Mouse (Mus musculus): ENCODE measurements at regions not wholly inside any gene's neighbourhood (a gene's known extent, or its start where the extent isn't known, plus 50 kb on each side); places are given as distances from the start of the nearest gene placed in this dataset.

DNA sequence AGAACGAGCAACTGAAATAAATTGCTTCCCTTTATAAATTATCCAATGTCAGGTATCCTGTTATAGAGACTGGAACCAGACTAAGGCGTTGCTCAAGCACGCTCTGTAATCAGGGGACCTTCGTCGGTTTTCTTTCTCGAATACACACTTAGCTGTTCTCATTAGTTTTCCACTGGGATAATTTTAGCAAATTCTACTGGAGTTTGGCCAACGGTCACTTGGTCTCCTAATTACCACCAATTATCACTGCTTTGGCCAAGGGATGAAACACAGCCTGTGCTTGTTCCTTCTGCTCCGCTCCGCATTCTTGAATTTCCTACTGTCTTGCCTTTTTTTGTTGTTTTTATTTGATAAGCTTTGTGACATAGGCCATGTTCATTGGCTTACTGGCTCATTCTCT is 191.1 kb upstream of the Topaz1 start:
- no peak for ATAC-seq (replicated peaks; ENCODE audit: low read depth, poor library complexity, severe bottlenecking)

DNA sequence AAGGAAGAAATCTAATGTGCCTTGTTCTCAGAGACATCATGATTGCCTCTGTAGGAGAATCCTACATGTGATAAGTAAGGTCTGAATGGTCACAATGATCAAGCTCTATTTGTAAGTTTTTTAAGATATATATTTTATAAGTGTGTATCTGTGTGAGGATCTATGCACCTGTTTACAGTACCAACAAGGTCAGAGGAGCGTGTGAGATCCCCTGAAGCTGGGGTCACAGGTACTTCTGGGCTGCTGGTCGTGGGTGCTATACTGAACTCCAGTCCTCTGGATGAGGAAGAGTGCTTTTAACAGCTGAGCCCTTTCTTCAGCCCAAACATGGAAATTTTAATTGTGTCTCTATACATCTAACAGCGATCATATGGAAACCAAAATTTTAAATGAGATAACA is 181.1 kb upstream of the Topaz1 start:
- ATAC-seq (replicated peaks; ENCODE audit: low read depth, poor library complexity, severe bottlenecking) = no peak

DNA sequence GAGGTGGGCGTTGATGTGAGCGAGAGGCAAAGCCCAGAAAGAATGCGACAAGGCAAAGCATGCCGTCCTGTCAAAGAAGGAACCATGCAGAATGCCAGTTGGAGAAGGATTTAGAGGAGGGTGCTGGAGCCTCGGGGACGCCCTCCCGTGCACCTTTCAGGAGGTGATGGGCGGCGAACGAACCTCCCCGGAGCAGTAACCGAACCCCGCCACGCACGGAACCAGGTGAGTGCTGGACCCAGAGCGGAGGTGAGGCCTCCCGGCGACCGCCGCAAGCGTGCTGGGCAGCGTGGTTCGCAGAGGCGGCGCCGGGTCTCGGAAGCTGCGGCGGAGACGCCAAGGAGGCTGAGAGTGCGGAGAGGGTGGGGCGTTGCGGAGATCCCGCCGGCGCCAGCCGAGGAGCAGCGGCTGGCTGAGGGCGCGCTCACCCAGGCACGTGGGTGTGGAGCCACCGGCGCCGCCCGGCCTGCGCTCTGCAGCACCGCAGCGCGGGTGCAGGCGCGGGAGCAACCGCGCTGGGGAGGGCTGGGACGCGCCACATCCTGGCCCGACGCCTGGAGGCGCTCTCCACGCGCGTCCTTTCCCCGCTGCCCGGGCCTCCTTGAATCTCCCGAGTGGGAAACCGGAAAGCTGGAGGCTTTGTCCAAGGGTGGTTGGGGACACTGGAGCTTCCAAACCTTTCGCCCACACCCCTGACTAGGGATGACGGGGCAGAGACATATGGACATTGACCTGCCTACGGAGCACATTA is 178.3 kb upstream of the Topaz1 start:
- ATAC-seq (replicated peaks; ENCODE audit: low read depth, poor library complexity, severe bottlenecking) = no peak

DNA sequence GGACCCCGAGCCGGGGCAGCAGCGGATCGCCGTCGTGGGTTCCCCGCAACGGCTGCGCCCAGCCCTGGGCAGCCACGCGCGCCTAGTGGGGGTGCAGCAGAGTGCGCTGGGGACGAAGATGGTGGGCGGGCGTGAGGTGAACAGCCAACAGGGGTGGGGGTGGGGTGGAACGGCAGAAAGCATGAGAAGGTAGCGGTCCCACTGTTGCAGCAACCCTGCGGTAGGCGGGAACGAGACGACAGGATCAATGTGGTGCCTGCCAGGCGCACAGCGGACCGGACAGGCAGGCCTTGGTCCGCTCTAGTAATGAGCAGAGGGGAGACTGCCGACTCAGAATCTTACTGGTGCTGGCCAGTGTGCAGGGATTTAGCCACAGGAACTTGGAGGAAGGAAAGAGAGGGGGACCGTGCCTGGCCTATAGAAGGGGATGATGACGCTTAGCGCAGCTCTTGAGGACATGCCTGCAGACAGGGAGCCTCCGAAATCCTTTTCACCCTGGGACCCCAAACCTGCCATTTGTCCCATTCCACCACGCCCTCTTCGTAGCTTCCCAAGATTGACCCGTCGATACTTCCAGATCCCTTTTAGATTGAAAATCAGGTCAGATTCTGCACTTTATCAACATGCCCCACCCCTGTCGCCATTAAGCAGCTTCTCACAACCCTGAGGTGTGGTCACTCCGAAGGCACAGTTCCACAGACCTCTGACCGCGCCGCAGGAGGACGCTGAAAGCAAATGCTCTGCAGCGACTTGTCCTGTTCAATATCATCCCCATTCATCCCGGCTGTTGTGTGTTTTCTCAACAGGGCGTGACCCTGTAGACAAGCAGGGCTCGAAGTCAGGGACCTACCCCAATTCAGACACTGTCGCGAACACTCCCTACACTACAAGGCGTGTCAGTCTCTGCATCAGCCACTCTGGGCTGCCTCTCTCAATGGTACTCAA is 177.4 kb upstream of the Topaz1 start:
- ATAC-seq (replicated peaks; ENCODE audit: low read depth, poor library complexity, severe bottlenecking) = no peak

DNA sequence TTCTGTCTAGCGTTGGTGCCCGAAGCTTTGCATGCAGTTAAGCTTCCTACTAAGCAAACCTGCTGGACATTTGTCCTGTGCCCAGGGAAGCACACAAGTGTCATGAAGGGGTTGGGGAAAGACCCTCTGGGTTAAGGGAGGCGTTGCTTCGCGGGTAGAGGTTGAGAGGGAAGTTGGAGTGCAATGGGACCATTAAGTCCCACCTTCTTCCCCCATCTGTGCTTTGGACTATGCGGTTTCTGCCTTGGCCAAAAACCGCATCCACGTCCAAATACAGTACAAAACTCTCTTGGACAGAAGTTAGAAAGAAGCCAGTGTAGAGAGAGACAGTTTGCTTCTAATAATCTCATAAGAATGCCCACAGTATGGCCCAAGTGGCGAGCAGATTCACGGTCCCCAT is 176.1 kb upstream of the Topaz1 start:
- ATAC-seq (replicated peaks; ENCODE audit: low read depth, poor library complexity, severe bottlenecking) = no peak

DNA sequence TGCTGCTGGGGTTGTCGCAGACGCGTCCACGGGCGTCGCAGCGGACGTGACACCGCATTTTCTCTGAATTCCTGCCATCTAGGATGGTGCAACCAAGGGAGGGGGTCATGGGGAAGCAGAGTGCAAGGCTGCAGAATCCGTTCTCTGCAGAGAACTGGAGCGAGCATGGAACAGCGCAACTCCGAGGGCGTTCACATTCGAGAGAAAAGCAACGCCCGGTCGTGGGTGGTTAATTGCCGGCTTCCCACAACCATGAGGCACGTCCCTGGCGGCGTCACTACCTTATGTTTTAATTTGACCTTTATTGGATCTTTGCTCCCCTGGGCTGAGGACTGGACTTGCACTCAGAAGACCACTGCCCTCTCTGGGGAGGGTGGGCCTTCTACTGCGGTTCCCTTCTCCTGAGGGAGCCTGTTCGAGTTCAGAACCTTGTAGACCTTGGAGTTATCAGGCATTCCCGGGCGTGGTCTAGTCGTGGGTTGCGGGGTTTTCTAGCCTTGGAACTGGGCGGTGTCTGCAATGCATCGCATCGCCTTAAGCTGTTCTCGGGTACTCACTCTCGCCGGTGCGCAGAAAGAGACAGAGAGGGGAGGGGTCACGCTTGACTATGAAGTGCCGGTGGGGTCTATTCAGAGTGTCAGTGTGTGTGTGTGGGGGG is 175.6 kb upstream of the Topaz1 start:
- ATAC-seq (replicated peaks; ENCODE audit: low read depth, poor library complexity, severe bottlenecking) = peak; percentile 36

DNA sequence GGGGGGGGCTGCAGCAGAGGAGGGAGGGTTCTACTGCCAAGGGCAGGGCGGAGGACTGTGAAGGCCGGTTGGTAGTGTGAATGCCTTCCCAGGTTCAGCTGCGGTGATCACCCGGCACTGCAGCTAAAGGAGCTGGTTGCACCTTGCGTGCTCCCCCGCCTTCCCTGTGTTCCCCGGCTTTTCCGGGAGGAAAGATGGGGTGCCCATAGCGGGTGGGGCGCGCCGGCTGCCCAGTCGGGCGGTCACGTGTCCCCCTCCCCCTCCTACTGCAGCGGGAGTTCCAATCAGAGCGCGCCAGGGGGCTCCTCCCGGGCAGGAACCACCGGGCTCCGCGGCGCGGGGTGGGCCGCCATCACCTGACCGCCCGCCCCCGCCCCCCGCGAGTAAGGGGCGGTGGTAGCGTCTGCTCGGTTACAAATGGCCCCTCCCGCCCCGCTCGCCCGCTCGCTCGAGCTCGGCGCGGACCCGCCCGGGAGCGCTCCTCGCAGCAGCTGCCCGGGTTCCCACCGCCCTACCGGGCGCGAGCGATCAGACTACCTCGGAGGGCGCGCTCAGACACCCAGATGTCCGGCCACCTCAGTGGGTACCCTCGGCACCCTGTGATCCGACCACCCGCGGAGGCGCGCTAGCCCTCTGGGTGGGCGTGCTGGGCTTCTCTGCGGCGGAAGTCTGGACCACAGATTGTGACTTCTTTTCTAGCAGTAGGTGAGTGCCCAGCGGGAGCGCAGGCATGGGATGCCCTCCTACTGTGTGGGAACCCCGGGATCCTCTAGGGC is 174.9 kb upstream of the Topaz1 start:
- 0 out of 2 replicates have a peak, but pooled peaks have one; percentile 6 for ATAC-seq (replicated peaks; ENCODE audit: low read depth, poor library complexity, severe bottlenecking)

DNA sequence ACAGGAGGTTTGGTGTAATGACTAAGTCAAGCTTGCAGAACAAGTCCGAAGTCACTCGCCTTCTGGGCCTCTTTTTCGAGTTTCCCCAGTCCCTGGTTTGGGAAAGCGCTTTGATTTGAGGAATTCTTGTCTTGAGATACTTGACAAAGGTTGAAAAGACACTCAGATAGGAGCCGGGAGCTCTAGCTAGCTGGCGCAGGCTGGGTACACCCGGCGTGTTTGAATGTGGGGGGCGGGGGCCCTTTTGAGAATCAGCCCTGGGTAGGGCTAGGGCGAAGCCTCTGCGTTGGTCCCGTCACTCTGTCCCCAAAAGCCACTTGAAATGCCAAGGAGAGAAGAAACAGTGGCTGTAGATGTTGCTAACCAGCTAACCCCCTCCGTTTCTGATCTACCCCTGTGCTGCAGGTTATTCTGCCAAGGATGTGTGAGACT is 174.3 kb upstream of the Topaz1 start:
- ATAC-seq (replicated peaks; ENCODE audit: low read depth, poor library complexity, severe bottlenecking) = no peak

DNA sequence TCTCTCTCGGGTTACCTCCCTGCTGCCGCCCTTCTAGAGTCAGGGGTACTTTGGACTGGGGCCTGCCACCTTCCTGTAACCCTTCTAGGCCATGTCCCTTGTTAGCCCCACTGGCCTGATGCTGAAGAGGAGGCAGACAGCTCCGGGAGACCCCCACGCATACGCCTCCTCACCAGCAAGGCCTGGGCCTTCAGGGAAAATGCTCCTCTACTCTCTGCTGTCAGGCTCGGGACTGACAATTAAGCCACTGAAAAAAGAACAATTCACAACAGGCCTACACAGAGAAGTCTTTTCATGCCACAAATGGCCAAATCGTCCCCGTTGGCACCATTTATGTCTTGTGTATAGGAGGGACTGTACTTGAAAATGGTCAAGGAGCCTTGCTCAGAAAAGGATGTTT is 161.9 kb upstream of the Topaz1 start:
- ATAC-seq (replicated peaks; ENCODE audit: low read depth, poor library complexity, severe bottlenecking) = no peak

DNA sequence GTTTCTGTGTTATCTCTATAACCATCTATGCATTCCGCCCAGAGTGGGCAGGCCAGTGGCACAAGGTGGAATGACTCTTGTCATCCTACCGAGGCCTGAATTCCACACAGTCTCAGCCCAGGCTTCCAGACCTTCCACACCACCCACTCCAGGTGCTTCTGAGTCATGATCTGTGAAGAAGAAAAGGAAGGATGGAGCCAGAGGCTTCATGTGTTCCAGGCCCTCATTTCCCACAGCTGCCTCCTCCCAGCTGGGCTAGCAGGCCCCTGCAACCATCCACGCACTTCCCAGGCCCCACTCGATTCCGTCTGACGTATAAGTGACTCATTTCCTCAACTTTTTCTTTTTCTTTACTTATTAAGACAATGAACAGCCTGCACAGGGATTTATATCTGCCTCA is 160.7 kb upstream of the Topaz1 start:
- ATAC-seq (replicated peaks; ENCODE audit: low read depth, poor library complexity, severe bottlenecking) = no peak

DNA sequence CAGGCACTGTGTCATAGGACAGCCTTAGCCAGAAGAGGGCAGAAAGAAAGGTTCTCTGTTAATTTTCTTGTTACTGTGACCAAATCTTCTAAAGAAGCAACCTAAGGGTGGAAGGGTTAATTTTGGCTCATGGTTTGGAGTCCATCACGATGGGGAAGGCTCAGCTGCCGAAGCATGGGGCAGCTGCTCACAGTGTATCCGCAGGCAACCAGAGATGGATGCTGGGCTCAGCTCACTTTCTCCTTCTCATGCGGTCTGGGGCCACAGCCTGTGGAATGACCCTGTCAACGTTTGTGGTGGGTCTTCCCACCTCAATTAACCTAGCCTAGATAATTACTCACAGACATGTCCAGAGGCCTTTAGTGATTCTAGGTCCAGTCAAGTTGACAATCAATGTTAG is 160.2 kb upstream of the Topaz1 start:
- no peak for ATAC-seq (replicated peaks; ENCODE audit: low read depth, poor library complexity, severe bottlenecking)

DNA sequence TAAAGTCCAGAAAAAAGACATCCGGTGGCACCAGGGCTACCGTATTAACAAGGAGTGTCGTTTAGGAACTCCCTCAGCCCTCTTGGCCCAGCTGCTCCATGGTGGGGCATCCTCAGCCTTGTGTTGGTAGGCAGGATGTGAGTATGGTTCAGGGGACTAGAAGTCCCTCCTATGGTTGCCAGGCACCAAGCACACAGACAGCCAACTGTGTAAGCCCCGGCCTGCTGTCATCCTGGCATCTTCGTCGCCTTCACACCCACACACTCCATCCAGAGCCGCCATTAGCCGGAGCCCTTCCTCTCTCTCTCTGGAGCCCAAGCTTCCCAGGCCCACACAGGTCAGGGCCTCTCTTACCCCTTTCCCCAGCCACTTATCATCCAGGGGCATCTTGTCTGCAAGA is 158.9 kb upstream of the Topaz1 start:
- ATAC-seq (replicated peaks; ENCODE audit: low read depth, poor library complexity, severe bottlenecking) = no peak

DNA sequence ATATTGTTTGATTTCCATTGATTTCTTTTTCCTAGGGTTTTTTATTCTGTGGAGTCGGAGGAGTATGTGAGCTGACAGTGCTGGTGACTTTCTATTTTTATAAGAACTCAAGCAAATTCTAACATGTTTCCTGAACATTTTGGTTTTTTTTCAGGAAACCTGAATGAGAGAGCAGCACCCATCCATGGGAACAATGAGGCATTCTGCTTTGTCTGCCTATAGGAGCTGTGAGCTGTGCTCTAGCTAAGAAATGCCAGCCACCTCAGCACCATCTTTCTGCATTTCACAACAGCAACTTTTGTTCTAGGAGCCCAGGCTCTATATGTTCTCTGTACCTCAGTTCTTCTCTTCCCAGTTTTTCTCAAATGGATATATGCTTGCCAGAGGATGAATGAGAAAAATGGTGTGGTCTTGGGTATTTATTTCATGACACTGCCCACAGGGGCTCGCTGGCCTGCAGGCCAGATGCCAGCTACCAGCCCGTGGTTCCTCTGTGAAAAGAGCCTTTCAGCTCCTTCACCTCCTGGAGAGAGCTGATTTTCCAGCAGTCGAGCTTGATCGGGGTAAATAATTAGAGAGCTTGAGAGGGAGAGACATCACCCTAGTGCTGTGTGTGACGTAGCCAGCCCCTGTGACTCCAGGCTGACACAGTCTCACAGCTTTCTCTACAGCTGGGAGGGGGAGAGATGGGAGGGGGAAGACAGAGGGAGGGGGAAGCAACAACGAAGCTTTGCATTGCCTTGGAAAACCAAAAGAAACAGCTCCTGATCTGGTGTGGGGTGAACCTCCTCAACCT is 154.1 kb upstream of the Topaz1 start:
- no peak for ATAC-seq (replicated peaks; ENCODE audit: low read depth, poor library complexity, severe bottlenecking)

DNA sequence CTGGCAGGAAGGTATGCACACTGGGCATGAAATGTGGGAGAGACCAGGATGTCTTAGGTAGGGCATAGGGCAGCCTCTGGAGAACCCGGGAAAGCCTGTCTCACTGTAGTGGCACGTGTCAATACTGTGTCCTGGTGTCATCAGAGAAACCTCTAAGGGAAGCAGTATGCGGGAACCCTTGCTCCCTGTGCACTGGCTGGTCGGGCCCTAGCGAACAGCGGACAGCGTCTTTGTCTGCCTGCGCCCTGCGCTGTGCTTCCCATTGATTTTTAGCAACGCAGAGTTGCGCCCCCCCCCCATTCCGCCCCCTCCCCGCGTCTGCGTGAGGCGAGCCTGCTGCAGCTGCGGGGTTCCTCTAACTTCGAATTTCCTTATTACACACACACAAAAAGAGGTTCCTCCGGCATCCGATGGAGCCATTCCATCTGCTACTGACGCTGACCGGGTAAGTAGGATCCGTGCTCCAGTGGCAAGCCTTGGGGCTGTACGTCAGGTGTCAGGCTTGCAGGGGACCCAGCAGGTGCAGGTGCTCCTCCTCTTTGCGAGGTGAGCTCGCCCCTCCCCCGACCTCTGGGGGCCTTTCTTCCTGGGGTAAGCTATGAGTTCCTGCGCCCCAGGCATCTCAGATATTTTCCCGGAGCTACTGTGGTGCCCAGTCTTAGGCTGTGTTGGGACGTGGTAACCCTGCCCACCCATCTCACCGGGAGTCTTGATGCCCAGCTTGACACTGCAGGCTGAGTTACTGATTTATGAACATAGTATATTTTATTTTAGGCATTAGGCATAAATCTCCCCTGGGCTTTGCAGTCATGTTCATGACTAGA is 151.8 kb upstream of the Topaz1 start:
- no peak for ATAC-seq (replicated peaks; ENCODE audit: low read depth, poor library complexity, severe bottlenecking)

DNA sequence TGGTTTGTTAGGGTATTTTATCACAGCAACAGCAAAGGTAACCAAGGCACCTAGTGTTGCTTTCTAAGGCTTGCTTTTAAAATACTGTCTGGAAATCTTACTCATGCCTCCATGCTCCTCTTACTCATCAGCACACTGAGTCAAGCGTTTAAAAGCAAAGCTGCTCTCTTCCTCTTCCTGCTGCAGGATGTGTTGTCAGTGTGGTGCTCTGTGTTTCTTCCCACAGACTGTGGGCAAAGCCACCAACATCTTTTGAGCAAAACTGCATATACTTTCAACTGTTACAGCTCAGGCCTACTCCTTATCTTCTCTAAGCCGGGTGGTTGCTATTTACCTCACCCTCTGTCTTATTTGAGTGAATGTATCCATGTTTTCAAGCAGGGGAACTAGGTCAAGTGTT is 144.0 kb upstream of the Topaz1 start:
- 0 out of 2 replicates have a peak, but pooled peaks have one; percentile 15 for ATAC-seq (replicated peaks; ENCODE audit: low read depth, poor library complexity, severe bottlenecking)

DNA sequence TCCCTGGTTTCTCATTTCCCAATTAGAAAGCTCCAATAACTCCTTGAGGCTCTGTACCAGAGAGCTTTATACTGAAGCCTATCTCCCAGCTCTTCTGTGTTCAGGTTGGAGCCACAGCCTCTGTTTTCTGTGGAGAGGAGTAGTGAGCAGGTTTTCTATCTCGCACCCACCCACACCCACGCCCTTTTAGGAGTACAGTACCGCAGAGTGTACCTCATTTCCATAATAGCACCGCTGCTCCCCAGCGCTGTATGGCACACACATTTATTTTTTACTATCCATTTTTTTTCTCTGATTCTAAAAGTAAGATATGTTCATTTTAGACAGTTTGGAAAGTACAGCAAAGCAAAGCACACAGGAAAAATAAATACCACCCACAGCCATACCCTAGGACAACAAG is 137.5 kb upstream of the Topaz1 start:
- no peak for ATAC-seq (replicated peaks; ENCODE audit: low read depth, poor library complexity, severe bottlenecking)

DNA sequence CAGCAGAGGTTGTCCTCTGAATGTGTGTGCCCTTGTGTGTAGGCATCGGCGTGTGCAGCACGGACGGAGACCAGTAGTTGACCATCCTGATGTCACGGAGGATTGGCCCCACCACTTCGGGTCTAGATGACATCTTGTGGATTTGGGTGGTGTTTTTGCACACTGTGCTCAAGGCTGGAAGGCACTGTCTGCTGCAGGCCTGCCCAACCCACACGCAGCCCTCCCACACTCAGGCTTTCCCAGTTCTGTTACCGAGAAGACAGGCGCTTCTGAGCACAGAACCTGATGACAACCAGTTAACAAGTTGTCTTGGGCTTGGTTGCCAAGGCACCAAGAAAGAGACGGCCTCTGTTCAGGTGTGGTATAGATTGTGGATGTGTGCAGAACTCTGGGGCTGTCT is 136.2 kb upstream of the Topaz1 start:
- no peak for ATAC-seq (replicated peaks; ENCODE audit: low read depth, poor library complexity, severe bottlenecking)

DNA sequence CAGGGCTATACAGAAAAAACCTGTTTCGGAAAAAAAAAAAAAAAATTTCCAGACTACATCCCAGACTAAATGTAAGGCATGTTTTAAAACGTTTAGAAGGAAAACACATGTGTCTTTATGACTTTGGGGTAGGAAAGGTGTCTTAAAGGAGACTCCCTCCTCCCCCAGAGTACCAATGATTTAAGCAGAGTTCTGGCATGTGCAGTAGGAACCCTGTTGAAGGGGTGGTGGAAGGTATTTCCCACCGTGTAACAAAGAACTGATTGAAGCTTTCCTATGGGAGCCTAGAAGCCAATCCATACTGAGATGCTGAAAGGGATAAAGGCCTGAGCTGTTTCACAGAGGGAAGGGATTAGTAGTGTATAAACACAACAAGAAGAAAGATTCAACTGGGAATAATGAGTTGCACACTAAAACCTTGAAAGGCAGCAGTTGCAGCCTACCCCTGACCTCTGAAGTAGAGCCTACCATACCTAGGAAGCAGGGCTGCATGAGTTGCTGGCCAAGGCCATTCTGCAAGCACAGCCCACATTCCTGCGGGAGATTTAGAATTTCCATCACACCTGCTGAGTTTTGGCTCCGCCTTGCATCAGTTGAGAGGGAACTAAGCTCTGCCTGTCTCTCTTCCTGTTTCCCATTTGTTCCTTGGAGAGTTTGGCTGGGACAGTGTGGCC is 132.4 kb upstream of the Topaz1 start:
- no peak for ATAC-seq (replicated peaks; ENCODE audit: low read depth, poor library complexity, severe bottlenecking)

Data from common myeloid progenitor, adult 5-6 weeks (primary cell).